Mouse (Mus musculus): Measurements from ENCODE around the gene Fkbp5. TPM values are rescaled to one million over a fixed set of nuclear protein-coding genes. Genes with fewer than 3 reads are reported as not detected.

The Fkbp5 gene
- polyA plus RNA-seq, 1 experiment from 2014 or later = 11.4 TPM

DNA sequence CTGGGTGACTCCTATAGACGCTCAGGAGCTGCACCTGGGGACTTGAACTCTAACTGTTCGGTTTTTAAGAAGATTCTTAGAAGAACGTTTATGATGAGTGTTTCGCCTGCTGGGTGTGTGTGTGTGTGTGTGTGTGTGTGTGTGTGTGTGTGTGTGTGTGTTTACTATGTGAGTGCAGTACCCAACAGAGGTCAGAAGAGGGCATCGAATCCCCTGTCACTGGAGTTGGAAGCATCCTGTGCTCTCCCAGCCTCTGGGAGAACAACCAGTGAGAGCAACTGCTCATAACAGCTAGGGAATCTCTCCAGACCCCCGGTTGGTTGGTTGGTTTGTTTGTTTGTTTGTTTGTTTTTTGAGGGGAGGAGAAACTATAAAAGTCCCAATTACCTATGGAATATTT is 30.6 kb downstream of the Fkbp5 start:
- H3K27ac ChIP-seq (ENCODE audit: low read depth, low read length) = no peak overlapping the region
- 0 out of 2 replicates have a peak, but pooled peaks cover 3% of the 10 kb centered on the region for H3K4me1 ChIP-seq (replicated peaks; ENCODE audit: control insufficient read depth, insufficient read depth, low read length)
- H3K9ac ChIP-seq (ENCODE audit: low read length) = no peak overlapping the region
- H3K27me3 ChIP-seq (ENCODE audit: control insufficient read depth, insufficient read depth, low read length) = no peaks in the 10 kb centered on the region
- H3K36me3 ChIP-seq (ENCODE audit: control insufficient read depth, insufficient read depth, low read length) = no peaks in the 10 kb centered on the region
- DNase-seq (ENCODE audit: low spot score) (no peak), ATAC-seq (replicated peaks; ENCODE audit: low FRiP score) (no peak)
- peak overlapping the region; percentile 57; the same call in 1 of the 2 replicates for H3K4me2 ChIP-seq (ENCODE audit: low read depth, low read length, severe bottlenecking)
- 80% methylated on average over 6 of the region's 6 CpGs for WGBS
- H3K9me3 ChIP-seq (ENCODE audit: control insufficient read depth, low read length) = no peaks in the 10 kb centered on the region
- no peak overlapping the region for H3K4me3 ChIP-seq (ENCODE audit: low read depth, low read length)

DNA sequence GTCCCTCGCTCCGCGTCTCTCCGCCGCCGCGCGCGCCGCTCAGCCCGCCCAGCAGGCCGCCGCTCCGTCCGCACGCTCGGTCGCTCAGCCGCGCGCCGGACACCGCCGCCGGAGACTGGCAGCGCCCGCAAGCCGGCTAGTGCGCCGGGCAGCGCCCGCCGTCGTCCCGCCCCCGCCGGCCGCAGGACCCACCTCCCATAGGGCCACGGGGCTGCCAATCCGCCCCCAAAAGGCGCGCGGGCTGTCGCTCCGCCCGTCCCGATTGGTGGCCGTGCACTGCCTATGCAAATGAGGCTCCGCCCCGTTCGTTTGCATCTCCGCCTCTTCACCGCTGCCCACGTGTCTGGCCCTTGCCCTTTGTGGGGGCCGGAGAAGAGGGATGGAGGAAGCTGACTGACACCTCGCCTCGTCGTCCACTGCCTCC is 31.3 kb downstream of the Fkbp5 start:
- Histone ChIP-seq H3K4me1 (replicated peaks; ENCODE audit: control insufficient read depth, insufficient read depth, low read length) (0 out of 2 replicates have a peak, but pooled peaks cover 3% of the 10 kb centered on the region), H3K4me2 (ENCODE audit: low read depth, low read length, severe bottlenecking) (peak overlapping the region; percentile 64), H3K36me3 (ENCODE audit: control insufficient read depth, insufficient read depth, low read length) (no peaks in the 10 kb centered on the region), H3K27me3 (ENCODE audit: control insufficient read depth, insufficient read depth, low read length) (no peaks in the 10 kb centered on the region), H3K9me3 (ENCODE audit: control insufficient read depth, low read length) (no peaks in the 10 kb centered on the region), H3K27ac (ENCODE audit: low read depth, low read length) (peak overlapping the region; percentile 87), H3K9ac (ENCODE audit: low read length) (peak overlapping the region; percentile 87), H3K4me3 (ENCODE audit: low read depth, low read length) (peak overlapping the region; percentile 91)
- DNase-seq (ENCODE audit: low spot score) (peak; percentile 99), ATAC-seq (replicated peaks; ENCODE audit: low FRiP score) (peak; percentile 99)
- under 1% methylated on average over 36 of the region's 58 CpGs for WGBS

DNA sequence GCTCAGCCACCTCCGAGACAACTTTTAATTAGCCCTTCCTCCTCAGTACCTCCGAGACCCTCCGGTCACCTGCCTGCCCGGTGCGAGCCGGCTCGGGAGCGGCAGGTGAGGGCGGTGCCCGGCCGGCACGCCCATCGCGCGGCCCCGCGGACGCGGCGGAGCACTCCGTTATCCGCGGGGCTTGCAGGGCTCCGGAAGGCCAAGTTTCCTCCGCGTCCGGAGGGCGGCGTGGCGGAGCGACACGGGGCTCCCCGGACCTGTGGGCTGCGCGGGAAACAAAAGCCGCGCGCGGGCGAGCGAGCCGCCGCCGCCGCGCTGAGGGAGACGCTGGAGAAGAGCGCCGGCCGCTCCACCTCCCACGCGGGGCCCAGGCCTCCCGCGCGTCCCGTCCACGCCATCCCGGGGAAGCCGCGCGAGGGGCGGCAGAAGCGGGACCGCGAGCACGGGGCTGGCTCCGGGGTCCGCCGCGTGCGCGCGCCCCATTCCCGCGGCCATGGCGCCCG is 31.8 kb downstream of the Fkbp5 start:
- H3K9me3 ChIP-seq (ENCODE audit: control insufficient read depth, low read length) = no peaks in the 10 kb centered on the region
- H3K27ac ChIP-seq (ENCODE audit: low read depth, low read length) = peak overlapping the region; percentile 87
- under 1% methylated on average over 62 of the region's 77 CpGs for WGBS
- peak overlapping the region; percentile 87 for H3K9ac ChIP-seq (ENCODE audit: low read length)
- peak; percentile 56 for ATAC-seq (replicated peaks; ENCODE audit: low FRiP score)
- 0 out of 2 replicates have a peak, but pooled peaks cover 3% of the 10 kb centered on the region for H3K4me1 ChIP-seq (replicated peaks; ENCODE audit: control insufficient read depth, insufficient read depth, low read length)
- H3K36me3 ChIP-seq (ENCODE audit: control insufficient read depth, insufficient read depth, low read length) = no peaks in the 10 kb centered on the region
- peak; percentile 81 for DNase-seq (ENCODE audit: low spot score)
- H3K27me3 ChIP-seq (ENCODE audit: control insufficient read depth, insufficient read depth, low read length) = no peaks in the 10 kb centered on the region
- H3K4me3 ChIP-seq (ENCODE audit: low read depth, low read length) = peak overlapping the region; percentile 91
- peak overlapping the region; percentile 64 for H3K4me2 ChIP-seq (ENCODE audit: low read depth, low read length, severe bottlenecking)

- no peaks in the 10 kb centered on the region for H3K27me3 ChIP-seq (ENCODE audit: control insufficient read depth, insufficient read depth, low read length)
- H3K4me3 ChIP-seq (ENCODE audit: low read depth, low read length) = peak overlapping the region; percentile 91
- H3K9ac ChIP-seq (ENCODE audit: low read length) = peak overlapping the region; percentile 87
- 11% methylated on average over 30 of the region's 30 CpGs for WGBS
- DNase-seq (ENCODE audit: low spot score) (peak; percentile 81), ATAC-seq (replicated peaks; ENCODE audit: low FRiP score) (no peak)
- H3K4me2 ChIP-seq (ENCODE audit: low read depth, low read length, severe bottlenecking) = peak overlapping the region; percentile 64
- H3K4me1 ChIP-seq (replicated peaks; ENCODE audit: control insufficient read depth, insufficient read depth, low read length) = 0 out of 2 replicates have a peak, but pooled peaks cover 3% of the 10 kb centered on the region
- no peaks in the 10 kb centered on the region for H3K9me3 ChIP-seq (ENCODE audit: control insufficient read depth, low read length)
- H3K36me3 ChIP-seq (ENCODE audit: control insufficient read depth, insufficient read depth, low read length) = no peaks in the 10 kb centered on the region
- H3K27ac ChIP-seq (ENCODE audit: low read depth, low read length) = no peak overlapping the region
Observed at GRCm38 (mm10) chr17:28484704-28485445, 32.5 kb downstream of the Fkbp5 start.

- H3K27me3 ChIP-seq (ENCODE audit: control insufficient read depth, insufficient read depth, low read length) = no peaks in the 10 kb centered on the region
- no peak for ATAC-seq (replicated peaks; ENCODE audit: low FRiP score)
- no peak overlapping the region for H3K27ac ChIP-seq (ENCODE audit: low read depth, low read length)
- H3K4me1 ChIP-seq (replicated peaks; ENCODE audit: control insufficient read depth, insufficient read depth, low read length) = no peaks in the 10 kb centered on the region
- no peak overlapping the region for H3K4me2 ChIP-seq (ENCODE audit: low read depth, low read length, severe bottlenecking)
- H3K4me3 ChIP-seq (ENCODE audit: low read depth, low read length) = no peak overlapping the region
- DNase-seq (ENCODE audit: low spot score) = no peak
- H3K36me3 ChIP-seq (ENCODE audit: control insufficient read depth, insufficient read depth, low read length) = no peaks in the 10 kb centered on the region
- H3K9ac ChIP-seq (ENCODE audit: low read length) = no peak overlapping the region
- WGBS = 90% methylated on average over 8 of the region's 8 CpGs
- no peaks in the 10 kb centered on the region for H3K9me3 ChIP-seq (ENCODE audit: control insufficient read depth, low read length)
Observed at GRCm38 (mm10) chr17:28477421-28477820, 39.9 kb downstream of the Fkbp5 start.

DNA sequence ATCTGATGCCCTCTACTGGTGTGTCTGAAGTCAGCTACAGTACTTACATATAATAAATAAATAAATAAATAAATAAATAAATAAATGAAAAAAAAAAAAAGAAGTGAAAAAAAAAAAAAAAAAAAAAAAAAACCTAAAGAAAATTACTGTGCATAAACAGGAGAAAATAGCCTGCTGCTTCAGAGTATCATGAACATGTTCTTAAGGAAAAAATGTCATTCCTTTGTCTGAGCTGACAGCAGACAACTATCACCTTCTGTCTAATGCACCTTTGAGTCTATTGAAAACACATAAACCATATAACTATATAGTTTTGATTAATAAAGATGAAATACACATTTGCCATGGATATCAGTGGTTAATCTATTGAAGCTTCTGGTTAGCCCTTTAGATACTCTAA is 40.9 kb downstream of the Fkbp5 start:
- Histone ChIP-seq H3K9me3 (ENCODE audit: control insufficient read depth, low read length) (no peaks in the 10 kb centered on the region), H3K27ac (ENCODE audit: low read depth, low read length) (no peak overlapping the region), H3K36me3 (ENCODE audit: control insufficient read depth, insufficient read depth, low read length) (no peaks in the 10 kb centered on the region), H3K27me3 (ENCODE audit: control insufficient read depth, insufficient read depth, low read length) (no peaks in the 10 kb centered on the region), H3K9ac (ENCODE audit: low read length) (no peak overlapping the region), H3K4me1 (replicated peaks; ENCODE audit: control insufficient read depth, insufficient read depth, low read length) (no peaks in the 10 kb centered on the region), H3K4me3 (ENCODE audit: low read depth, low read length) (no peak overlapping the region), H3K4me2 (ENCODE audit: low read depth, low read length, severe bottlenecking) (no peak overlapping the region)
- ATAC-seq (replicated peaks; ENCODE audit: low FRiP score) (no peak), DNase-seq (ENCODE audit: low spot score) (no peak)

DNA sequence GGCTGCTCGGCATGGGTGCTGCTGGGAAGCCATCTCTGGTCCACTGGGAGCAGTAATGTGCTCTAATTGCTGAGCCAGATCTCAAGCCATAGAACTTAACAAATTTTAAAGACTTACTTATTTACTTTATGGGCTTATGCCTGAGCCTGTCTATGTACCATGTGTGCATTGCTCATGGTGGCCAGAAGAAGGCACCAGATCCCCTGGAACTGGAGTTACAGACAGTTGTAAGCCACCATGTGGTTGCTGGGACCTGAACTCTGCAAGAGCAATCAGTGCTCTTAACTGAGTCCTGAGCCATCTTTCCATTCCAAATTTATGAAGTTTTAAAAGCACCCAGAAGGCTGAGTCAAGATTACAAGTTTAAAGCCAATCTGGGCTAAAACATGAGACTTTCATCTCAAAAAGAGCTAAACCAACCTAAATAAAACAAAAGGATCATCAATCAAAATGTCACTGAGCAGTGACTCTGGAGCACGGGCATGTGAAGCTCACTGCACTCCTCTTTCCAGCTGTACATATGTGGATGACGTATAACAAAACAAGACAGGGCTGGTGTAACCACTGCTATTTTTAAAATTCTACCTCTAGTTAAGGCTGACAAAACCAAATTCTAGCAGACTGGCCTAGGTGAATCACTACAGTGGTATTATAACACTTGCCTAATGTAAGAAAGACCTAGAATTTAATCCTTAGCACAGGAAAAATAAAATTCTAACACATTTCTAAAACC is 41.6 kb downstream of the Fkbp5 start:
- DNase-seq (ENCODE audit: low spot score) (no peak), ATAC-seq (replicated peaks; ENCODE audit: low FRiP score) (no peak)
- WGBS = 94% methylated on average over 3 of the region's 3 CpGs

DNA sequence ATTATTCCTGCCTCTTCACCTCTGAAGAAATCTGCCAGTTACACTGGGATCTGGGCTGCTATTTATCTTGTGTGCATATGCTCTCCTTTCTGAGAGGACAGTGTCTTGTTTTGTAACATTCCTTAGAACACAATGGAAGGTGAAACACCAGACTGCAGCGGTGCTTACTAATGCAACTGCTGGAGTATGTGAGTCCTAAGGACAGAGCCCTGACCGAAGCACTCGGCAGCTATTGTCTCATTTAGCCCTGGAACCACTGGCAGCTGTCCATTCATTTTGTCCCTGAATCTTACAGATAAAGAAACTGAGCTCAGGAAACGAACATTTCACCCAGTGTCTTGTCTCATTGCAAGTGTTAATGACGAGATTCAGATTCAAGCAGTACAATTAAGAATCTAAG is 44.6 kb downstream of the Fkbp5 start:
- Histone ChIP-seq H3K27ac (ENCODE audit: low read depth, low read length) (no peak overlapping the region), H3K9me3 (ENCODE audit: control insufficient read depth, low read length) (no peaks in the 10 kb centered on the region), H3K4me3 (ENCODE audit: low read depth, low read length) (no peak overlapping the region), H3K9ac (ENCODE audit: low read length) (no peak overlapping the region), H3K36me3 (ENCODE audit: control insufficient read depth, insufficient read depth, low read length) (no peaks in the 10 kb centered on the region), H3K27me3 (ENCODE audit: control insufficient read depth, insufficient read depth, low read length) (no peaks in the 10 kb centered on the region), H3K4me2 (ENCODE audit: low read depth, low read length, severe bottlenecking) (no peak overlapping the region), H3K4me1 (replicated peaks; ENCODE audit: control insufficient read depth, insufficient read depth, low read length) (no peaks in the 10 kb centered on the region)
- WGBS = 69% methylated on average over 5 of the region's 5 CpGs
- ATAC-seq (replicated peaks; ENCODE audit: low FRiP score) = no peak
- DNase-seq (ENCODE audit: low spot score) = no peak

More for the DNA sequence above, 41.6 kb downstream of the Fkbp5 start:
- no peaks in the 10 kb centered on the region for H3K27me3 ChIP-seq (ENCODE audit: control insufficient read depth, insufficient read depth, low read length)
- H3K4me3 ChIP-seq (ENCODE audit: low read depth, low read length) = no peak overlapping the region
- H3K4me2 ChIP-seq (ENCODE audit: low read depth, low read length, severe bottlenecking) = no peak overlapping the region
- H3K9ac ChIP-seq (ENCODE audit: low read length) = no peak overlapping the region
- no peaks in the 10 kb centered on the region for H3K36me3 ChIP-seq (ENCODE audit: control insufficient read depth, insufficient read depth, low read length)
- no peak overlapping the region for H3K27ac ChIP-seq (ENCODE audit: low read depth, low read length)
- no peaks in the 10 kb centered on the region for H3K9me3 ChIP-seq (ENCODE audit: control insufficient read depth, low read length)
- no peaks in the 10 kb centered on the region for H3K4me1 ChIP-seq (replicated peaks; ENCODE audit: control insufficient read depth, insufficient read depth, low read length)

Data from forebrain, embryonic 11.5 days (tissue).